Mouse (Mus musculus): Measurements from ENCODE around the gene Hmga1.

- TF ChIP-seq TCF12 (IDR thresholded peaks at IDR 0.05; ENCODE audit: low read depth, low read length), result no peak
- TF ChIP-seq POLR2A (IDR thresholded peaks at IDR 0.05; ENCODE audit: low read depth, low read length), result no peak
- TF ChIP-seq MAX (IDR thresholded peaks at IDR 0.05; ENCODE audit: low read length), result no peak
- no peak for TF ChIP-seq KAT2A (IDR thresholded peaks at IDR 0.05; ENCODE audit: insufficient replicate concordance, low read length)
- no peak for TF ChIP-seq POLR2AphosphoS2 (IDR thresholded peaks at IDR 0.05; ENCODE audit: low read depth, low read length)
- no peak for TF ChIP-seq CTCF (conservative IDR thresholded peaks at IDR 0.05 in 1 of 2, IDR thresholded peaks at IDR 0.05 in 1 of 2; ENCODE audit: low read depth in 2 of 2, low read length in 2 of 2)
- no peak for TF ChIP-seq CHD2 (IDR thresholded peaks at IDR 0.05; ENCODE audit: low read length)
- TF ChIP-seq ZC3H11A (IDR thresholded peaks at IDR 0.05; ENCODE audit: low read depth, low read length), result no peak
- no peak for TF ChIP-seq EP300 (IDR thresholded peaks at IDR 0.05; ENCODE audit: low read length)
- no peak for TF ChIP-seq HCFC1 (IDR thresholded peaks at IDR 0.05; ENCODE audit: low read depth, low read length)
- no peak for TF ChIP-seq BHLHE40 (IDR thresholded peaks at IDR 0.05; ENCODE audit: low read depth, low read length)
- no peak for TF ChIP-seq IRF4 (IDR thresholded peaks at IDR 0.05; ENCODE audit: low read depth, low read length)
- no peak for TF ChIP-seq JUND (conservative IDR thresholded peaks at IDR 0.05; ENCODE audit: low read depth, low read length)
Measured at GRCm38 (mm10) chr17:27595659-27596375, 39.5 kb downstream of the Hmga1 start.
